Mouse (Mus musculus): ENCODE results near the gene Rin1. TPM values are rescaled to one million over a fixed set of nuclear protein-coding genes. Genes with fewer than 3 reads are reported as not detected.
A peak's percentile ranks its signal among the peaks of the same experiment; 100 is the strongest.
"Not testable (repeated sequence)": the region's sequence is repeated elsewhere in the genome, so short reads cannot be mapped to it uniquely, and the experiment has no call there.

The Rin1 gene
- 10.2 and 10.4 TPM in 2 replicates for polyA plus RNA-seq (2012; rRNA removed)

GRCm38 (mm10) chr19:5050047-5050905 lies at the start of gene Rin1:
Rin1 (plus strand) TSS chr19:5050481.
- WGBS, result 19% methylated on average over 14 of the region's 14 CpGs
- DNase-seq, result peak; percentile 62
- Histone ChIP-seq H3K4me3 (replicated peaks; ENCODE audit: extremely low read depth, low read depth, low read length) (peak within 1 kb of the TSS; percentile 50), H3K4me1 (ENCODE audit: control insufficient read depth, insufficient read depth, low read length) (peaks cover 3% of the 10 kb centered on the region; the same call in 1 of the 2 replicates)
- TF ChIP-seq POLR2A (IDR thresholded peaks at IDR 0.05; ENCODE audit: borderline replicate concordance, extremely low read depth, low read depth, low read length), result 0 out of 2 replicates have a peak, but pooled peaks have one; percentile 34
- 0 out of 2 replicates have a peak, but pooled peaks have one; percentile 6 for TF ChIP-seq CTCF (IDR thresholded peaks at IDR 0.05; ENCODE audit: insufficient read depth, low read length)

DNA sequence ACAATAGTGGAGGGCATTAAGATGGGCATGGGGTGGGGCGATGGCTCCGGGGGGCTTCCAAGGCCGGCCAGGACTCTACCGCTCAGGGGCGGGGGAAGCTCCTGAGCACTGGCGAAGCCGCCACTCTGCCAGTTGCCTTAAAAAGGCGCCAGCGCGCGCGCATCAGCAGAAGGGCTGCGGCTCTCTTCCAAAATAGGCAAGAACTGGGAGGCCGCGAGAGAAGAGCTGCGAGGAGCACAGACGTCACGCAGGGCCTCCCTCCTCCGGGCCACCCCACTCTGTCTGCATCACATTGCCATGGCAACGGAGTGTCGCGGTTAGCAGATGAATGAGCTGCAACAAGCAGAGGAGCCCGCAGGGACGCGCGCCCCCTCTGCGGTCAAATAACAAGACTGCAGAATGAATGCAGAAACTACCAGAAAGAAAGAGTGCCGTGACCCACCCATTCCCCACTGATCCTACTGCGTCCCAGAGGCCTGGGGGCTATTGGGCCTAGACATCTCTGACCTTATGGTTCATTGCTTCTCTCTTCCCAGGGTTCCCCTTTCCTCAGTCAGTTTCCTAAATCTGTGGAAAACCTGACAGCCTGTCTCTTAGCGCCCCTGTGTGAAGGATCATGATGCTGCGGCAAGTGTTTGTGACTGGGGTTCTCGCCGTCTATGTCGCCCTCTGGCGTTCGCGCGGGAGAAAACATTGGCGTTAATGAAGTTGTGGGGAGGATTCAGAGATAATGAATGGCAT lies 48.4 kb upstream of the Rin1 start:
- Histone ChIP-seq H3K4me3 (replicated peaks; ENCODE audit: extremely low read depth, low read depth, low read length) (no peak overlapping the region), H3K4me1 (ENCODE audit: control insufficient read depth, insufficient read depth, low read length) (no peaks in the 10 kb centered on the region)
- TF ChIP-seq CTCF (IDR thresholded peaks at IDR 0.05; ENCODE audit: insufficient read depth, low read length) (peak; percentile 87), POLR2A (IDR thresholded peaks at IDR 0.05; ENCODE audit: borderline replicate concordance, extremely low read depth, low read depth, low read length) (no peak)

GRCm38 (mm10) chr19:5003644-5004043 lies 46.6 kb upstream of the Rin1 start:
- not testable (repeated sequence) for DNase-seq; H3K4me3 ChIP-seq (replicated peaks; ENCODE audit: extremely low read depth, low read depth, low read length); H3K4me1 ChIP-seq (ENCODE audit: control insufficient read depth, insufficient read depth, low read length)
- 43% methylated on average over 2 of the region's 2 CpGs for WGBS

More for the DNA sequence above, 48.4 kb upstream of the Rin1 start:
- WGBS, result 1% methylated on average over 39 of the region's 39 CpGs
- peak; percentile 65 for DNase-seq

DNA sequence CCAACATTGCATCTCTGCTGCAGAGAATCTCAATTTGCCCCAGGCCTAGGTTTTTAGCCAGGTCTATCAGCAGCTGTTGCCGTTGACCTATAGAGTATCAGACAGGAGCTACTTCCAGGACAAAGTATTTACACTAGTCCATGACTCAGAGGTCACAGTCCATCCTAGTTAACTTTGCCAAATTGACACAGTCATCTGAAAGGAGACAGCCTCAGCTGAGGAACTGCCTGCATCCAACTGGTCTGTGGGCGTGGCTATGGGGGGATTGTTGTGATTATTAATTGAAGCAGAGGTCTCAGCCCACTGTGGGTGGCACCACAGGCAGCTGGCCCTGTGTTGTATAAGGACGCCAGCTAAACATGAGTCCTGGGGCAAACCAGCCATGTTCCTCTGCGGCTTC lies 45.4 kb upstream of the Rin1 start:
- Histone ChIP-seq H3K4me3 (replicated peaks; ENCODE audit: extremely low read depth, low read depth, low read length) (no peak overlapping the region), H3K4me1 (ENCODE audit: control insufficient read depth, insufficient read depth, low read length) (no peaks in the 10 kb centered on the region)
- 55% methylated on average over 4 of the region's 4 CpGs for WGBS
- DNase-seq, result no peak
- TF ChIP-seq CTCF (IDR thresholded peaks at IDR 0.05; ENCODE audit: insufficient read depth, low read length) (no peak), POLR2A (IDR thresholded peaks at IDR 0.05; ENCODE audit: borderline replicate concordance, extremely low read depth, low read depth, low read length) (no peak)

DNA sequence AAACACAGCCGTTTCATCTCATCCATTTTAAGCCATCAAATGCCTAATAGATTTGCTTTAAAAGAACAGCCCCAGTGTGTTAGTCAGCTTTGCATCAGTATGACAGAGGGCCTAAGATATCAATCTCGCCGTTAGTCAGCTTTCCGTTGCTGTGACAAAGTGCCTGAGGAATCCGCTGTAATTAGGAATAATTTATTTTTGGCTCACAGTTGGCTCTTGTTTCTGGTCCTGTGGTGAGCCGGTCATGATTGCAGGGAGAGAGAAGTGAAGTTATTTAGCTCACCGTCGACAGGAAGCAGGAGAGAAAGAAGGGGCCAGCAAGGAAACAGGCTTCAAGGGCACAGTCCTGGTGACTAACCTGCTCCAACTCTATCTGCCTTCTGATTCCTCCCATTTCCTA lies 37.1 kb upstream of the Rin1 start:
- Histone ChIP-seq H3K4me1 (ENCODE audit: control insufficient read depth, insufficient read depth, low read length) (peaks cover 4% of the 10 kb centered on the region; the same call in 1 of the 2 replicates), H3K4me3 (replicated peaks; ENCODE audit: extremely low read depth, low read depth, low read length) (no peak overlapping the region)
- WGBS, result 50% methylated on average over 8 of the region's 8 CpGs
- TF ChIP-seq CTCF (IDR thresholded peaks at IDR 0.05; ENCODE audit: insufficient read depth, low read length) (no peak), POLR2A (IDR thresholded peaks at IDR 0.05; ENCODE audit: borderline replicate concordance, extremely low read depth, low read depth, low read length) (no peak)
- no peak for DNase-seq

DNA sequence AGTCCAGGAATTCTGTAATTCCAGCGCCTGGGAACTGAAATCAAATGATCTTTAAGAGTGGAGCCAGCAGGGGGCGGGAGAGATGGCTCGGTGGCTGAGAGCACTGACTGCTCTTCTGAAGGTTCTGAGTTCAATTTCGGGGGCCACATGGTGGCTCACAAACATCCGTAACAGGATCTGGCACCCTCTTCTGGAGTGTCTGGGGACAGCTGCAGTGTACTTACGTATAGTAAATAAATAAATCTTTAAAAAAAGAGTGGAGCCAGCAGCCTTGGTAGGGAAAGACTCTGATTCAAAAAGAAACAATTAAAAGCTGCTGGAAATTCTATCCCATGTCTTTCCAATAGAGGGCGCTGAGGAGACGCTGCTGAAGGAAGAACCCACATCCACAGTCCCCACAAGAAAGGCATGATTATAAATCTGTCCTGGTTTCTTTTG lies 35.3 kb upstream of the Rin1 start:
- DNase-seq, result peak; percentile 31
- H3K4me3 ChIP-seq (replicated peaks; ENCODE audit: extremely low read depth, low read depth, low read length), result no peak overlapping the region
- peaks cover 4% of the 10 kb centered on the region; the same call in 1 of the 2 replicates for H3K4me1 ChIP-seq (ENCODE audit: control insufficient read depth, insufficient read depth, low read length)
- 9% methylated on average over 8 of the region's 8 CpGs for WGBS
- no peak for TF ChIP-seq POLR2A (IDR thresholded peaks at IDR 0.05; ENCODE audit: borderline replicate concordance, extremely low read depth, low read depth, low read length)
- peak; percentile 40 for TF ChIP-seq CTCF (IDR thresholded peaks at IDR 0.05; ENCODE audit: insufficient read depth, low read length)

DNA sequence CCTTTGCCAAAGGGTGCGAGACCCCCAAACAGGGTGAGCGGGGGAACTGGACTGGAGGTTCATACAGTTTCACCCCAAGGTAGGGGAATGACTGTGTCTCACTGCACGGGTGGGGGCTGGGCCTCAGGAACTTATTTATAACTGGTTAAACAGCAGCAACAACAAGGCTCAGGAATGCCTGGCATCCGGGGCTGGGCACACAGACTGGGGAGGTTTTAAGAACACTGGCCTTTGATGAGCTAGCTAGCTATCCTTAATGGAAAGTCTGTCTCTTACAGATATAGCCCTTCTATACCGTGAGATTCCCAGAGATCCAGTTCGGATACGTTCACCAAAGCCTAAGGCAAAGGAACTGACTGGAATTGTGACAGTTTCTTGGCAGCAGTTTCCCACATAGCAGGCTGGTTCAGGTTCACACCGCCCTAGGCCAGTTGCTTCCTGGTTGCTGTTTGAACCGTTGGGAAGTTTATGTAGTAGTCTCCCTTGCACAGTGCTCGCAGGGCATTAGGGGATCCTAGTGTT lies 34.0 kb upstream of the Rin1 start:
- TF ChIP-seq POLR2A (IDR thresholded peaks at IDR 0.05; ENCODE audit: borderline replicate concordance, extremely low read depth, low read depth, low read length), result no peak
- no peak for TF ChIP-seq CTCF (IDR thresholded peaks at IDR 0.05; ENCODE audit: insufficient read depth, low read length)
- 25% methylated on average over 10 of the region's 10 CpGs for WGBS

GRCm38 (mm10) chr19:5016782-5017181 lies 33.5 kb upstream of the Rin1 start:
- DNase-seq, result peak; percentile 63
- Histone ChIP-seq H3K4me1 (ENCODE audit: control insufficient read depth, insufficient read depth, low read length) (peaks cover 4% of the 10 kb centered on the region; the same call in 1 of the 2 replicates), H3K4me3 (replicated peaks; ENCODE audit: extremely low read depth, low read depth, low read length) (no peak overlapping the region)
- TF ChIP-seq CTCF (IDR thresholded peaks at IDR 0.05; ENCODE audit: insufficient read depth, low read length) (peak; percentile 81), POLR2A (IDR thresholded peaks at IDR 0.05; ENCODE audit: borderline replicate concordance, extremely low read depth, low read depth, low read length) (no peak)
- WGBS, result 18% methylated on average over 12 of the region's 12 CpGs

More for the DNA sequence above, 34.0 kb upstream of the Rin1 start:
- Histone ChIP-seq H3K4me3 (replicated peaks; ENCODE audit: extremely low read depth, low read depth, low read length) (no peak overlapping the region), H3K4me1 (ENCODE audit: control insufficient read depth, insufficient read depth, low read length) (peaks cover 4% of the 10 kb centered on the region; the same call in 1 of the 2 replicates)
- DNase-seq, result peak; percentile 42

DNA sequence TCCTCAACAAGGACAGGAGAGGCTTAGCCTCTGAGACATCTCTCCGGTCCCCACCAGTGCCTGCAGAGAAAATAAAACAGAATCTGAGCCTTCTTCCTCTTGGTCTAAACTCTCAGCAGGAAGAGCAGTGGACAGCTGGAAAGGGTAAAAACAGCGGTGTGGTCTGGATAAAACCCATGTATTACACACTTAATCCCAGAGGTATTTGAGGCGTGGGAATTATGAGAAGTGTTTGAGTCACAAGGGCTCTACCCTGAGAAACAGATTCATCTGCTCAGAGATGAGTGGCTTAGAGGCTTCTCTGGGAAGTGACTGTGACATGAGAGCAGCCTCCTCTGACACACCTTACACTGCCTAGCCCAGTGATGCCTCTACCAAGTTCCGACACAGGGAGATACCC lies 32.7 kb upstream of the Rin1 start:
- TF ChIP-seq CTCF (IDR thresholded peaks at IDR 0.05; ENCODE audit: insufficient read depth, low read length) (no peak), POLR2A (IDR thresholded peaks at IDR 0.05; ENCODE audit: borderline replicate concordance, extremely low read depth, low read depth, low read length) (no peak)
- peaks cover 4% of the 10 kb centered on the region; the same call in 1 of the 2 replicates for H3K4me1 ChIP-seq (ENCODE audit: control insufficient read depth, insufficient read depth, low read length)
- 74% methylated on average over 4 of the region's 4 CpGs for WGBS
- H3K4me3 ChIP-seq (replicated peaks; ENCODE audit: extremely low read depth, low read depth, low read length), result no peak overlapping the region
- DNase-seq, result no peak

Data from lung, adult 2 months (tissue).